ENCODE assay signal across 29 mouse cellular contexts in the genomic region with DNA sequence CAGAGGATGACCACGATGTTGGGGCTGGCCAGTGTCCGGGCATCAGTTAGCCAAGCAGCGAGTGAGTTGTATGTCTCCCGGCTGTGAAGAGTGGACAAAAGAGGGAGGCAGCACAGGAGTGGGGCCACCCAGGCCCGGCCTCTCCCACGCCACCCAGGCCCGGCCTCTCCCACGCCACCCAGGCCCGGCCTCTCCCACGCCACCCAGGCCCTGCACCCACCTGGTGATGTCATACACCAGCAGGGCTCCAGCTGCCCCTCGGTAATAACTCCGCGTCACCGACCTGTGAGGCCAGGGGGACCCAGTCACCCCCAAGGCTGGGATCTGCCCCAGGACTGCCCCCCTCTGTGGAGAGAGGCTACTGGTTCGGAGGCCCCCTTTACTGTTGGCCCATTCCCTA. TPM values are rescaled to one million over a fixed set of nuclear protein-coding genes. Genes with fewer than 3 reads are reported as not detected.
"Had no signal": no experiment of that assay in that cellular context is flagged by ENCODE, and none has a peak within 500 bp of the region (broad histone marks: within the 10 kb centered on the region; RNA-seq: fewer than 3 reads in every experiment).

No protein-coding gene starts in this region.

- H3K9me3 ChIP-seq: liver, embryonic 15.5 days; lung, embryonic 15.5 days had no signal

- DNase-seq: kidney, postnatal 25 days; layer of hippocampus, adult 9-11 months; lung, adult 18-20 months; lung, postnatal 10 days; midbrain, embryonic 14.5 days; thymus, adult 18-20 months; thymus, postnatal 36 days had no signal

- H3K27ac ChIP-seq: kidney, postnatal 0 days; layer of hippocampus, adult 2 months; left cerebral cortex, adult 2 months; liver, embryonic 15.5 days; lung, embryonic 15.5 days had no signal

- H3K4me3 ChIP-seq: layer of hippocampus, adult 2 months; left cerebral cortex, adult 2 months; liver, embryonic 15.5 days; lung, embryonic 15.5 days had no signal

- H3K27me3 ChIP-seq: liver, embryonic 15.5 days; lung, embryonic 15.5 days had no signal

RNA-seq across cellular contexts. Expression of a gene that starts 6.4 kb away (rescaled TPM):
- total RNA-seq: layer of hippocampus, adult 2 months; layer of hippocampus, postnatal 25 days; left cerebral cortex, adult 2 months; left cerebral cortex, postnatal 10 days; left cerebral cortex, postnatal 36 days; megakaryocyte progenitor cell, adult 5-6 weeks; megakaryocyte-erythroid progenitor cell, adult 5-6 weeks; midbrain, postnatal 0 days had no signal
- polyA plus RNA-seq: kidney, embryonic 14.5 days; large intestine, adult 2 months; limb, embryonic 11.5 days; liver, embryonic 11.5 days; liver, embryonic 15.5 days; midbrain, embryonic 11.5 days; midbrain, embryonic 14.5 days; midbrain, postnatal 0 days; neural tube, embryonic 11.5 days; neural tube, embryonic 14.5 days; spleen, adult 2 months; stomach, embryonic 16.5 days had no signal

RNA-seq across cellular contexts. Expression of a gene that starts 6.5 kb away (rescaled TPM):
- total RNA-seq: megakaryocyte progenitor cell, adult 5-6 weeks; megakaryocyte-erythroid progenitor cell, adult 5-6 weeks had no signal
- polyA plus RNA-seq: small intestine, adult 2 months had no signal

RNA-seq across cellular contexts. Expression of a gene that starts 21.0 kb away (rescaled TPM):
- total RNA-seq: layer of hippocampus, adult 2 months; layer of hippocampus, postnatal 25 days; left cerebral cortex, adult 2 months; left cerebral cortex, postnatal 10 days; left cerebral cortex, postnatal 36 days; megakaryocyte progenitor cell, adult 5-6 weeks; megakaryocyte-erythroid progenitor cell, adult 5-6 weeks; midbrain, postnatal 0 days had no signal
- polyA plus RNA-seq: kidney, embryonic 14.5 days; kidney, postnatal 0 days; large intestine, adult 2 months; limb, embryonic 14.5 days; liver, embryonic 11.5 days; liver, embryonic 15.5 days; neural tube, embryonic 11.5 days; small intestine, adult 2 months; spleen, adult 2 months had no signal
